Mouse (Mus musculus): ENCODE results near the gene Cenpp. TPM values are rescaled to one million over a fixed set of nuclear protein-coding genes. Genes with fewer than 3 reads are reported as not detected.

Cenpp gene
- polyA plus RNA-seq, 1 experiment from 2014 or later = 34.0 TPM

- H3K4me1 ChIP-seq = peaks cover 10% of the 10 kb centered on the region; the same call in 1 of the 2 replicates
- no peak overlapping the region for H3K27ac ChIP-seq
- H3K4me3 ChIP-seq = no peak overlapping the region
- no peak for DNase-seq (ENCODE audit: low spot score)
- 90% methylated on average over 8 of the region's 8 CpGs for WGBS
- no peaks in the 10 kb centered on the region for H3K27me3 ChIP-seq (ENCODE audit: low read depth, poor library complexity, severe bottlenecking)
- no peaks in the 10 kb centered on the region for H3K36me3 ChIP-seq
- no peaks in the 10 kb centered on the region for H3K9me3 ChIP-seq (replicated peaks)
Observed at GRCm38 (mm10) chr13:49584307-49585005, 68.1 kb downstream of the Cenpp start.

- no peak overlapping the region for H3K4me3 ChIP-seq
- H3K27ac ChIP-seq = no peak overlapping the region
- H3K27me3 ChIP-seq (ENCODE audit: low read depth, poor library complexity, severe bottlenecking) = no peaks in the 10 kb centered on the region
- H3K36me3 ChIP-seq = no peaks in the 10 kb centered on the region
- H3K4me1 ChIP-seq = peaks cover 10% of the 10 kb centered on the region; the same call in 1 of the 2 replicates
- DNase-seq (ENCODE audit: low spot score) = no peak
- no peaks in the 10 kb centered on the region for H3K9me3 ChIP-seq (replicated peaks)
Observed at GRCm38 (mm10) chr13:49583859-49584258, 68.7 kb downstream of the Cenpp start.

DNA sequence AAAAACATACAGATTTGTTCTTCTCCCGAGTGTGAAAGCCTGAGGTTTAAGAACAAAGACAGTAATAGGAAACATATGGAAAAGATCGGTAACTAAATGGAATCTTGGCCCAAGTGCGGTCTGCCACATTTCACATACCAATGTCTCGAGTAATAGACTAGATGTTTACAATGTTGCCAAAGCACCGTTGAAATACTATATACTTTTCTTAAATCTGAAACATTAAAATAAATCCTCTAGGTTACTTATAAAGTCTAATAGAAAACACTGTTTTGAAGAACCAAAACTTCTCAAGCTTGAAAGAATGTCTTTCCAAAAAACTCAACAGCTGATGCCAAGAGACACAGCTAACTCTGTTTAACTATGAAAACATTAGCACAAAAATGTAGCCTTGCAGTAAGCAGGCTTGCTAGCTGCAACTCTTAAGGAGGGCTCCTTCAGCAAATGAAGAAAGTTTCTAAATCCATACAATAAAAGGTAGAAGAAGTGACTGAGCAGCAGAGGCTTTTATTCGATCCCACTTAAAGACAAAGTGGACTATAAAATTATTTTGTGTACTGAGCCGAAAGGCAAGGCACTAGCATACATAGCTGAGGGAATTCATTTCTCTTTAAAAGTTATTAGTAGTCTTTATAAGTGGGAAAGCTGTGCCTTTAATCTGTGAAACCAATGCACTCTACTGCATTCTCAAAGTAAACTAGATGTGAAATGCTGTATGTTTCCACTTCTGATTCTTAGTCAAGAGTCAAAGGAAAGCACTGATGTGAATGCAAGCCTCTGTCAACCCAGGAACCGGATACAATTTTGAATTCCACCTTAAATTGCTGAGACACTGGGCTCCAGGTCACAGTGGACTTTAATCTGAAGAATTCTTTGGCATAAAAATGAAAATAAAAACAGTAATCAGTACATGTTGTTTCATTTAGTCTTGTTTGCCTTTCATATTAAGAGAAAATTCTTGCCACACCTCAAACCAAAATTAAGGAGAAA, 70.7 kb downstream of the Cenpp start, which contains the start of gene Omd:
Omd (plus strand) TSS at position 922 of the 990 bp plus-strand sequence.
- peaks cover 10% of the 10 kb centered on the region; the same call in 1 of the 2 replicates for H3K4me1 ChIP-seq
- no peak within 1 kb of the TSS for H3K4me3 ChIP-seq
- peak within 1 kb of the TSS; percentile 83 for H3K27ac ChIP-seq
- WGBS = 58% methylated on average over 8 of the region's 8 CpGs
- H3K27me3 ChIP-seq (ENCODE audit: low read depth, poor library complexity, severe bottlenecking) = no peaks in the 10 kb centered on the region
- H3K36me3 ChIP-seq = no peaks in the 10 kb centered on the region
- H3K9me3 ChIP-seq (replicated peaks) = no peaks in the 10 kb centered on the region
- no peak for DNase-seq (ENCODE audit: low spot score)

- 97% methylated on average over 2 of the region's 2 CpGs for WGBS
- DNase-seq (ENCODE audit: low spot score) = no peak
Observed at GRCm38 (mm10) chr13:49571418-49571817, 81.2 kb downstream of the Cenpp start.

DNA sequence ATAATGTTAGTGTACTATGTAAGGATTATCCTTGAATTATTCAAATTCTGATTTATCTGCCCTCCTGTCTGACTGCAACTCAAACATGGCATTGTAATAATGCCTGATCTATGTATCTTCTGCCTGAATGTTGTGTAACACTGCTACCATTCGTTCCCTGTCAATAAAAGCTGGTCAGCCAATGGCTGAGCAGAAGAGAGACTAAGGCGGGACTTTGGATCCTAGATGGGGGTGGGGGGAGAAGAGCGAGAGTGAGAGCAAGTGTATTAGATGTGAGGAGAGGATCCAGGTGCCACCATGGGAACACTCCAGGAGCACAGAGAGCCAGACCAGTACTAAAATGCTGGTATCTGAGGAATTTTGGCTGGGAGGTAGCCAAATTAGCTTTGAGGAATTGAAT, 82.2 kb downstream of the Cenpp start:
- Histone ChIP-seq H3K9me3 (replicated peaks) (no peaks in the 10 kb centered on the region), H3K4me3 (no peak overlapping the region), H3K27me3 (ENCODE audit: low read depth, poor library complexity, severe bottlenecking) (no peaks in the 10 kb centered on the region), H3K4me1 (no peaks in the 10 kb centered on the region), H3K27ac (no peak overlapping the region), H3K36me3 (no peaks in the 10 kb centered on the region)
- 71% methylated on average over 3 of the region's 3 CpGs for WGBS
- DNase-seq (ENCODE audit: low spot score) = no peak

More at GRCm38 (mm10) chr13:49571418-49571817, 81.2 kb downstream of the Cenpp start:
- no peaks in the 10 kb centered on the region for H3K9me3 ChIP-seq (replicated peaks)
- no peak overlapping the region for H3K4me3 ChIP-seq
- no peaks in the 10 kb centered on the region for H3K36me3 ChIP-seq
- no peaks in the 10 kb centered on the region for H3K27me3 ChIP-seq (ENCODE audit: low read depth, poor library complexity, severe bottlenecking)
- H3K4me1 ChIP-seq = no peaks in the 10 kb centered on the region
- no peak overlapping the region for H3K27ac ChIP-seq

- Histone ChIP-seq H3K36me3 (no peaks in the 10 kb centered on the region), H3K4me3 (no peak overlapping the region)
- WGBS = 77% methylated on average over 1 of the region's 1 CpGs
Observed at GRCm38 (mm10) chr13:49564347-49564746, 88.2 kb downstream of the Cenpp start.

DNA sequence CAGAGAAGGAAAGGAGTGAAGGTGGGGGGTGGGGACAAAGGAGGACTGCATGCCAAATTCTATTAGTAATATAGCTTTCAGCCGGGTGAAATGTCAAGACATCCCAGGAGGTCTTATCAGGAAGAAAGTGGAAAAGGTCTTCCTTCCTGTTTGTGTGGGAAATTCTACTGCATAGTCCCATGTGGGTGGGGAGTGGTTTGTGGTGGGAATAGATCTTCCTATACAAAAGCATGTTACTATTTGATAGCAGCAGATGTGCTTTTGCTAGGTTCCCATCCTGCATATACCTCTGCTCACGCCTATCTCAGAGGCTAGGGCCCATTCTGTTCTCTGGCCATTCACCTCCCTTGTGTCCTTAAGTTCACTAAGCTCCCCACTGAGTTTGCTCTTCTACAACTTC, 91.7 kb downstream of the Cenpp start:
- H3K27me3 ChIP-seq (ENCODE audit: low read depth, poor library complexity, severe bottlenecking) = no peaks in the 10 kb centered on the region
- H3K9me3 ChIP-seq (replicated peaks) = no peaks in the 10 kb centered on the region
- no peaks in the 10 kb centered on the region for H3K36me3 ChIP-seq
- WGBS = 70% methylated on average over 2 of the region's 2 CpGs
- no peaks in the 10 kb centered on the region for H3K4me1 ChIP-seq
- H3K27ac ChIP-seq = no peak overlapping the region
- no peak overlapping the region for H3K4me3 ChIP-seq
- DNase-seq (ENCODE audit: low spot score) = no peak

More at GRCm38 (mm10) chr13:49564347-49564746, 88.2 kb downstream of the Cenpp start:
- H3K27me3 ChIP-seq (ENCODE audit: low read depth, poor library complexity, severe bottlenecking) = no peaks in the 10 kb centered on the region
- H3K27ac ChIP-seq = no peak overlapping the region
- H3K9me3 ChIP-seq (replicated peaks) = no peaks in the 10 kb centered on the region
- DNase-seq (ENCODE audit: low spot score) = no peak
- no peaks in the 10 kb centered on the region for H3K4me1 ChIP-seq

- DNase-seq (ENCODE audit: low spot score) = no peak
- no peak overlapping the region for H3K4me3 ChIP-seq
Observed at GRCm38 (mm10) chr13:49559185-49559584, 93.4 kb downstream of the Cenpp start.

DNA sequence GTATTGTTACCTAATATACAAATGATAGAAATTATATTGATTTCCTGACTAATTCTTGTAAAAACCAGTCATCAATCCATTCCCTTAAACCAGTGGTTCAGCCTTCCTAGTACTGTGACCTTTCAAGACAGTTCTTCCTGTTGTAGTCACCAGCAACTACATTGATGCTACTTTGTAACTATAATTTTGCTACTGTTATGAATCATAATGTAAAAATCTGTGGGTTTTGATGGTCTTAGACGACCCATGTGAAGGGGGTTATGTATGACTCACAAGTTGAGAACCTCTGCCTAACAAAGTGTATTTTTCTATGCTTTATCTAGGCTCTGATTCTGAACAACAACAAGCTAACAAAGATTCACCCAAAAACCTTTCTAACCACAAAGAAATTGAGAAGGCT, 95.7 kb downstream of the Cenpp start:
- Histone ChIP-seq H3K4me1 (no peaks in the 10 kb centered on the region), H3K27me3 (ENCODE audit: low read depth, poor library complexity, severe bottlenecking) (no peaks in the 10 kb centered on the region), H3K27ac (no peak overlapping the region), H3K9me3 (replicated peaks) (no peaks in the 10 kb centered on the region), H3K4me3 (no peak overlapping the region), H3K36me3 (no peaks in the 10 kb centered on the region)
- WGBS = 68% methylated on average over 1 of the region's 1 CpGs
- no peak for DNase-seq (ENCODE audit: low spot score)

More at GRCm38 (mm10) chr13:49559185-49559584, 93.4 kb downstream of the Cenpp start:
- Histone ChIP-seq H3K36me3 (no peaks in the 10 kb centered on the region), H3K4me1 (no peaks in the 10 kb centered on the region), H3K27ac (no peak overlapping the region), H3K27me3 (ENCODE audit: low read depth, poor library complexity, severe bottlenecking) (no peaks in the 10 kb centered on the region), H3K9me3 (replicated peaks) (no peaks in the 10 kb centered on the region)
- 35% methylated on average over 2 of the region's 2 CpGs for WGBS

- 91% methylated on average over 1 of the region's 1 CpGs for WGBS
- H3K27me3 ChIP-seq (ENCODE audit: low read depth, poor library complexity, severe bottlenecking) = no peaks in the 10 kb centered on the region
- H3K4me1 ChIP-seq = no peaks in the 10 kb centered on the region
- no peaks in the 10 kb centered on the region for H3K9me3 ChIP-seq (replicated peaks)
- no peak for DNase-seq (ENCODE audit: low spot score)
- no peak overlapping the region for H3K27ac ChIP-seq
- no peaks in the 10 kb centered on the region for H3K36me3 ChIP-seq
- no peak overlapping the region for H3K4me3 ChIP-seq
Observed at GRCm38 (mm10) chr13:49556203-49556602, 96.4 kb downstream of the Cenpp start.

DNA sequence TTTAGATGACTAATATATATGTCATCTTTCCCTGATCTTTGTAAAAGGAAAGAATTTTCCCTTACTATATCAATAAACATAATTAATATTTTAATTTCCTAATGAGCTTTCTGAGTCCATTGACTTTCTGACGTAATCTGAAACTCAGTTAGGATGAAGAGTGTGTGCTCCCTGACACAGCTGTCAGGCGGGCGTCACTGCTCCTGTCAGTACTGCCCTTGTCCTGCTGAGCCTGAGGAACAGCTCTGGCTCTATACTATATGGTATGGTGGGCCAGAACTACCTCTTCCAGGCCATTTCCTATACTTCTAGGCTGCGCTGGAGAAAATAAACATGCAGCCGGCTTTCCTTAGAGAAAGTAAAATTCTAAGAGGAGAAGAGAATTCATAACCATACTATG, 98.1 kb downstream of the Cenpp start:
- Histone ChIP-seq H3K27ac (no peak overlapping the region), H3K4me1 (no peaks in the 10 kb centered on the region), H3K9me3 (replicated peaks) (no peaks in the 10 kb centered on the region), H3K36me3 (no peaks in the 10 kb centered on the region), H3K27me3 (ENCODE audit: low read depth, poor library complexity, severe bottlenecking) (no peaks in the 10 kb centered on the region), H3K4me3 (no peak overlapping the region)
- DNase-seq (ENCODE audit: low spot score) = no peak
- WGBS = 85% methylated on average over 5 of the region's 5 CpGs

GRCm38 (mm10) chr13:49549616-49550015, 103.0 kb downstream of the Cenpp start:
- Histone ChIP-seq H3K36me3 (no peaks in the 10 kb centered on the region), H3K9me3 (replicated peaks) (no peaks in the 10 kb centered on the region), H3K27ac (no peak overlapping the region), H3K4me3 (no peak overlapping the region), H3K27me3 (ENCODE audit: low read depth, poor library complexity, severe bottlenecking) (no peaks in the 10 kb centered on the region), H3K4me1 (0 out of 2 replicates have a peak, but pooled peaks cover 7% of the 10 kb centered on the region)
- WGBS = 96% methylated on average over 3 of the region's 3 CpGs
- no peak for DNase-seq (ENCODE audit: low spot score)

Data from limb, embryonic 10.5 days (tissue).